Mouse (Mus musculus) right cerebral cortex, postnatal 14 days (tissue): ENCODE data around the gene Mfsd6l.

Experiments
- DNase-seq: peaks from one replicate; pipeline ENCODE4 v3.0.0; 2022

Gene Mfsd6l

GRCm38 (mm10) chr11:68553981-68554471 lies 2.0 kb upstream of the Mfsd6l start:
- peak; percentile 56 for DNase-seq

GRCm38 (mm10) chr11:68559546-68559945 lies 3.6 kb downstream of the Mfsd6l start:
- DNase-seq = no peak

DNA sequence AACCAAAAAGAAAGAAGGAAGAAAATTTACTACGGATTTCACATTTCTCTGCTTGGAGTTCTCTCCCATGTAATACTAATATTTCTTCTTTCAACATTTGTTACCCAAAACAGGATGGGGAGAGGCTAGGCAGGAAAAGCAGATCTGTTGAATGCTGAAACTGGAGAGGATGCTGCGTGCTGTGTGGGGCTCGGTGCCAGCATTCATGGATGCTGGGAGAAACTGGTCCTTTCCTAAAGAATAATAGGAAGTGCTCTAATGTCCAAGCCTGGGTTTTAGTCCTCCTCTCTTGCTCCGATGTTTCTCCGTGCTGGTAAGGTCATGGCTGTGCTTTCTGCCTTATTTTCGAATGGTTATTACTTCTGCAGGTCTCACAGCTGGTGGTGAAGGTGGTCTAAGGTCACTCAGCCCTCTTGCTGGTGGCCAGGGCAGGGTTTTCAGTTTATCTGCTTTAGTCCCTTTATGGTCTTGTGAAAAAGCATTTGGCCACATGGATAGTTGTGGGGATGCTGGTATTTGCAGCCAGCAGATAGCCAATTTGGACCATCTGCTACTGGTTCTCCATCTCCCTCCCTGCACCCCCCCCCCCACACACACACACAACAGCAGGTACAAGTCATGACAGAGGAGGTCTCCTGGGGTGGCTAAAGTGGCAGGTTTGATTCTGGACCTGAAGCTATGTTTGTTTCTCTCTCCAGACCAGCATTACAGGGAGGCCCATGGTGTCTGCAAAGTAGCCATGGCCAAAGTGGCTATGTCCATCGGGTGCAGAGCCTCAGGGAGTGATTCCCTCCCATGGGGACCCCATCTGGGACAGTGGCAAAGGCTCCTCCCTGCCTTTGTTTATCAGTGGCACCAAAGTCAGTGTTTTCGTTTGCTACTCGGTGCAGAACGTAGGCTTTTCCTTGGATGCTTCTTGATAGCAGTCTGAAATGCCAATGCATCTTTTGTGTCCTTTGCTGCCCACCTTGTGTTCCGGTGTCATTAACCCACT lies 6.3 kb downstream of the Mfsd6l start:
- no peak for DNase-seq

- DNase-seq = no peak
These were observed 8.5 kb downstream of the Mfsd6l start for GRCm38 (mm10) chr11:68564356-68565031.

- no peak for DNase-seq
These were observed 9.0 kb downstream of the Mfsd6l start for GRCm38 (mm10) chr11:68565032-68565429.

DNA sequence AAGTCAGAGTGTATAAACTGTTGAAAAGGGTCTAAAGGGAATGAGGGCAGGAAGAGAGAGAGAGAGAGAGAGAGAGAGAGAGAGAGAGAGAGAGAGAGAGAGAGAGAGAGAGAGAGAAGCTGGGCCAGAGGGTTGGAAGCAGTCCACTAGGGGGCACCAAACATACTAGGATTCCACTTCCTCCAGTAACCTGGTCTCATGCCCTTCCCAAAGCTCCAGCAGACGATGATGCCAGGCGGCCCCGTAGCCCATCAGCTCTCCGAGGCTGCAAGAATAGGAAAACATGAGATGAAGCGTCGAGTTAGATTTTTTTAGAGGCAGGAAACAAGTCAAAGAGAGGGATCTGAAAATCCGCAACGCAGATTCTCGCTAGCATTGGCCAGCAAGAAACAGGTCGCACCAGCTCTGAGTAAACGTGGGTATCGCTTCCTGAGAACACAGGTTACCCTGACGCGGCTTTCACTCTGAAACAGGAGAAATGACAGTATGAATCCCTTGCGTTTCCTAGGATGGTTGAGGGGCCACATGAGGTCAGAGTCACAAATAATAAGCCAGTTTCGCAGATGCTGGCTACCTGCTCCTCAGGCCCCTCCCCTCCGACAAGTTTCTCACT lies 10.6 kb downstream of the Mfsd6l start:
- DNase-seq = peak; percentile 89

DNA sequence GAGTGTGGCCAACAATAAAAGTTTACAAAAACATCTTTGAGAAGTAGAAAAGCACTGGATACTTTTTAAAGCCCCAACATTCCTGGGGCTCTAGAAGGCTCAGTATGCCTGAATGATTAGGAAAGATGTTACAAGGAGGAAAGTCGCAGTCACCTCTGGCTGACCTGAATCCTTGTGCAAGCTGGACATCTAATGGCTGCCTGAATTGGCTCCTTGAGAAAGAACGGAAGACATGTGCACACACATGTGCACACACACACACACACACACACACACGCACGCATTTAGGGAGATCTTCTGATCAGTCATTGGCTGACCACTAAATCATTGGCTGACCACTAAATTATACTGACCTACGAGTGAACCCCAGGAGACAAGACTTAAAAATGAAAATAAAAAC lies 14.9 kb downstream of the Mfsd6l start:
- no peak for DNase-seq

DNA sequence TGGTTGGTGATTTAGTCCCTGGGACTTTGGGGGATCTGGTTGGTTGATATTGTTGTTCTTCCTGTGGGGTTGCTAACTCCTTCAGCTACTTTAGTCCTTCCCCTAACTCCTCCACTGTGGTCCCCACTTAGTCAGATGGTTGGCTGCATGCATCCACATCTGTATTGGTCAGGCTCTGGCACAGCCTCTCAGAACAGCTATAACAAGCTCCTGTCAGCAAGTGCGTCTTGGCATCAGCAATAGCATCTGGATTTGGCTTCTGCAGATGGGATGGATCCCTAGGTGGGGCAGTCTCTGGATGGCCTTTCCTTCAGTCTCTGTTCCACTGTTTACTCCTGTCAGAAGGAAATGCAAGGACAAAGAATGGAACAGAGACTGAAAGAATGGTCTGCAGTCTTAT lies 21.1 kb downstream of the Mfsd6l start:
- DNase-seq = no peak

- peak; percentile 40 for DNase-seq
These were observed 23.5 kb downstream of the Mfsd6l start for GRCm38 (mm10) chr11:68579462-68579881.

DNA sequence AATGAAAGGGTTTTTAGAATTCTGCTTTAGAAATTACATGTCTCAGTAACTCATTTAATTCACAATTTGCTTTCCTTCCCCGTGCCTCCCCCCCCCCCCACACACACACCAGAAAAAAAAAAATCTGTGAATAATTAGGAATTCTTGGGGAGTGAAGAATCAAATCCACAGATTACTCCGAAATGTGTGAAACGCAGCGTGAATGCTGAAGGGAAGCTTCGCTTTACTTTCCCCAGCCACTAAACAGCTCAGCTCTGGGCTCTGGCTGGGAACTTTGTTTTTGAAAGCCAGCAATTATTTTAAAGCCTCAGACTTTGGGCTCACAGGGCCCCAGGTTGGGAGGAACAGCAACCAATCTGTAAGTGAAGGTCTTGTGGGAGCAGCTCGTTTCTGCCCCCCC lies 24.6 kb downstream of the Mfsd6l start:
- no peak for DNase-seq

DNA sequence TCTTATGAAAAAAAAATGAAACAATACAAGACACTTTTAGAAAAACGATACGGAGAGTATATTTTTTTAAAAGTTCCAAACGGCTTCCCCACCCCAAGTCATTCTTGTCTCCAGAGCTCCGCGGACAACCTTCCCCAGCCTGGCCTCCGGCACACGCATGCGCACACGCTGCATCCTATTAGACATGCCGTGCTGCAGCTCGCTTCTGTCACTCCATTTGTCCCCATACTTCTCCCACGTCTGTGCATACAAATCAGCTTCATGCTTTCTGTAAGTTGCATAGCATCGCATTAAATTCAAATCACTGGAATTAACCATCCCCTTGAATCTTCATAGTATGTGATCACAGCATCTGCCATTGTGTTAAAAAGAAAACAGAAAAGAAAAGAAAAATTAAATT lies 27.2 kb downstream of the Mfsd6l start:
- peak; percentile 62 for DNase-seq

- DNase-seq = no peak
These were observed 28.0 kb downstream of the Mfsd6l start for GRCm38 (mm10) chr11:68583906-68584480.

DNA sequence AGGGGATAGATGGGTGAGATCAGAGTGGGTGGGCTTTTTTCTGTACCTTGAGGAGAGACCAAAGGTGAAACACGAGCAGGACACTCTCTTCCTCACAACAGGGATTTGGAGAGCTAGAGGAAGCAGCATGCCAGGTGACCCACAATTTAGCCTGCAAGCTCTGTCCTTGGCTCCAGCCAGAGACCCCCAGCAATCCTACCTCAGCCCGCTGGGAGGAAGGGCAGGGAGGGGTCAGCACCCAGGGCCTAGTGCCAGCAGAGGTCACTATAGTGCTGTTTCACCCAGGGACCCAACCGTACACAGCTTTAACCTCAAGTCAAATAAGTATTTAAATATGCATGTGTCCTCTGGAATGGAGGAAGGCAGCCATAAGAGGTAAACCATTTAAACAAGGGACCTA lies 29.9 kb downstream of the Mfsd6l start:
- no peak for DNase-seq

DNA sequence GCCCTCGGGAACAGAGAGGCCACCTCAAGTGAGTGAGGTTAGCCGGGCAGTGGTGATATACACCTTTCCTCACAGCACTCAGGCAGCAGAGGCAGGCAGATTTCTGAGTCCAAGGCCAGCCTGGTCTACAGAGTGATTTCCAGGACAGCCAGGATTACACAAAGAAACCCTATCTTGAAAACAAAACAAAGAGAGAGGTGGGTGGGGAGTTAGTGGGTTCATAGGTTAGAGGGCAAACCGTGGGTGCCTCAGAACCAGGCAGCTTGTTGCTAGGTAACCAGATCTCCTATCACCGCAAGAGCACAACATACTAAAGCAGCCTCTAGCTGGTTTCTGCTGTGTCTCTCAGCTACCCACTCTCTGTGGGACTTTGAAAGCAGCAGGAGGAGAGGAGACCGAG lies 30.7 kb downstream of the Mfsd6l start, which contains the start of gene Ccdc42:
Gene Ccdc42 (plus strand): TSS at position 301 of the 400 bp plus-strand sequence.
- DNase-seq = no peak

GRCm38 (mm10) chr11:68589055-68589809 lies 33.2 kb downstream of the Mfsd6l start:
- DNase-seq = peak; percentile 87

DNA sequence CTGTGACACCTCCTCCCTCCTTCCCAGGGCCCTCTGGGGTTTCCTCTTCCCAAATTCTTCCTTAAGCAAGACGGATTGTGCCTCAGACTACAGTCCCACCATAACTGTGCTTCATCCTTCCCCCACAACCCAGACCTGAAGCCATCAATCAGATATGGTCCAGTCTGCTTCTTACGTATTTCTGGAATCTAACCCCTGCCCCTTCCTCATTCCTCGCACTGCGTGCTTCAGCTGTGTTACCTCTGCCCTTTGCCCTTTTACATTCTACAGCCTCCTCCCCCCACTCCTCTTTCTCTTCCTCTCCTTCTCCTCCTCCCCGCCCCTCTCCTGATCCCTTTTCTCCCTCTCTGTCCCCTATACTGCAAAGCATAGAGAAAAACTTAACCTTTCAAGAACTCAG lies 35.7 kb downstream of the Mfsd6l start:
- DNase-seq = no peak

DNA sequence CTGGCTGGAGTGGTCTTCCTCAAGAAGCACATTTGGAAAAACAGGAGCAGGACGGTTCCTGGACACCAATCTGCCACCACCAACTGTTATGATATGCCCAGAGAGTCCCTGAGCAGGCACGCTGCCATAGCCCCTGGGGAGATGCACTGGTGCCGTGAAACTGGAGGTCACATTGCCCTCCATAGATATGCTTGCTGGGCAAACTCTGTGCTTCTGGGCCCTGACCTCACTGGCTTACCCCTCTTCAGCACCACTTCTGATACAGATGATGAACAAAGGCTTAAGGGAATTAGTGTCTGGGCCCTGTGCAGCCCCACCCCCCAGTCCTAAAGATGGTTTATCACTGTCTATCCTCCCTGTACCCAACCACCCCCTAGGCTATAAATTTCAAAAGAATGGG lies 37.3 kb downstream of the Mfsd6l start:
- DNase-seq = no peak

GRCm38 (mm10) chr11:68597912-68598311 lies 41.9 kb downstream of the Mfsd6l start:
- DNase-seq = no peak

DNA sequence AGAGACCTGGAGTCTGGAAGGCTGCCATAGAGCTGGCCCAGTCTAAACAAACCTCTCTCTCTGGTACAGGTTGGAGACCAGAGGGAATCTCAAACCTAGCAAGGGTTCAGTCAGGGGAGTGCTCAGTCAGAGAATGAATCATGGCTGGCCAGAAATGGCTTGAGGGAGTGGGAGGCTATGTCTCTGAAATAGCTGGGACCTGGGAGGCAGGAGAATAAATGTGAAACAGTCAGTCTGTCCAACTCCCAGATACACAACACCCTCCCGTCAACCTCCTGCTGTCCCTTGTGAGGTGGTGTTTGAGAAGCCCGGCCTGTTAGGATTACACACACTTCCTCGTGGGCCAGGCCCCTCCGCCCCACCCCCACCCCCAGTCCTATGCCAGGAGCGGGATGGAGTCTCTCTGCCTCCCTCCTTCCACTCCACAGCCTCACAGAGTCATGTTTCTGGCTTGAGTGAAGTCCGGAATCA lies 44.6 kb downstream of the Mfsd6l start:
- no peak for DNase-seq

GRCm38 (mm10) chr11:68601486-68601991 lies 45.6 kb downstream of the Mfsd6l start:
- no peak for DNase-seq

- DNase-seq = no peak
These were observed 46.4 kb downstream of the Mfsd6l start for GRCm38 (mm10) chr11:68602200-68602931.
